Mouse (Mus musculus): ENCODE measurements around the gene Nfib.
A peak's percentile ranks its signal among the peaks of the same experiment; 100 is the strongest.
"Not testable (repeated sequence)": the region's sequence is repeated elsewhere in the genome, so short reads cannot be mapped to it uniquely, and the experiment has no call there.

The Nfib gene

DNA sequence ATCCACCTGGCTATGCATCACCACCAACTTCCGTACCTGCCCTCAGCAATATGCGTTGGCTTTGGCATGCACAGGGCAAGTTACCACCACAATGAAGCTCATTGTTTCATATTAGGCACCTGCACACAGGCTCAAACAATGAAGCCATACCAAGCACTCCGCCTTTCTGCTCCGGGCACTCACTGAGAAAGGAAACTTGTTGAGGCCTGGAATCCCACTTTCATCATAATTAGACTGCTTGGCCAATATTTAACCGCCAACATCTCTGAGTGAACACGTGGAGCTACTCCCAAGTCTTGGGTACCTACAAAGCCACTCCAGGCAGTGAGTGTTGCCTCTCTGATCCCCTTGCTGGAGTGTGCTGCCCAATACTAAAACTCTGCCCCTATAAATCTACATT, 422.0 kb downstream of the Nfib start:
- DNase-seq, result no peak

DNA sequence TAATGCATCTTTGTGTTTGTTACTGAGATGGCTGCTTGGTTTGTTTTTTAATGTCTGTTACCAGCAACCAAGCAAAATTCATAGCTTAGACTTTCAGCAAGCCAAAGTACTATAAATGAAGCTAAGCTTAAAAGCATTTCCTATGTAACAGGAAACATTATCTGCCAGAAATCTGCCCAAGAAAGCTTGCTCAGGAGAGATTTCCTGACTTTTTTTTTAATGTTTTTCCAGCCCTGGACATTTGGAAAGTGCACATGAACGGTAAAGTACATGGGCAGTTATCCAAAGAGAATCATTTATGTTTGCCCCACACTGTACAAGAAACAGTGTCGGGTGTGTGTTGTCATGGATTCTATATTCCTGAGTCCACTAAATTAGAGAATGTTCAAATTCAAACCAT, 429.6 kb downstream of the Nfib start:
- no peak for DNase-seq

DNA sequence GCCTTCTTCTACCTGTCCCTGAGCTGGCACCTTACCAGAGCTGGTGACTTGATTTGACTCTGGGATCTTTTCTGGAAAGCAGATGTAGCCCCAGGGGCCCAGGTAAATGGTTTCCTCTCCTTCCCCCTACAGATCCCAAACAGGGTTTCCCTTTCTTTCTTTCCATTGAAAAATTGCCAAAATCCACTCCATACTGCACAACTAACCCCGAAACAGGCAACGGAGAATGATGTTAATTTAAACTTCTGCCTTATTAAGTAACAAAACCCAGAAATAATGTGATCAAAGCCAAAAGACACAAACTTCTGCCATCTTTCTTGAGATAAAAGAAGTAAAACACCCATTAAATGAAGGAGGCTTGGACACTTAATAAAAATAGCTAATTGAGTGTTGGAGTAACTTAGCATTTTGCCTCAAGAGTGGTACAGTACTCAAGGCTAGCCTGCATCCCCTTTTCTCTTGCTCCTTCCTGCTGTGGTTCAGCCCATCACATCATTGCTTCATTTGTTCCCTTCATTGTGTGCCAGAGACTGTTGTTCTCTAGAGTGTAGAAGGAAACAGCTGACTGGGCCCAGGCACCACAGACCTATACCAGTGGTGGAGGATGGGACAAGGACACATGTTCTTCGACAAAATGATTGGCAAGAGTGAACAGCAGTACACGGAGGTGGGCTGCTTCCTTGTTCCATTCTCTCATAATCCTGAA, 432.3 kb downstream of the Nfib start:
- DNase-seq, result no peak

DNA sequence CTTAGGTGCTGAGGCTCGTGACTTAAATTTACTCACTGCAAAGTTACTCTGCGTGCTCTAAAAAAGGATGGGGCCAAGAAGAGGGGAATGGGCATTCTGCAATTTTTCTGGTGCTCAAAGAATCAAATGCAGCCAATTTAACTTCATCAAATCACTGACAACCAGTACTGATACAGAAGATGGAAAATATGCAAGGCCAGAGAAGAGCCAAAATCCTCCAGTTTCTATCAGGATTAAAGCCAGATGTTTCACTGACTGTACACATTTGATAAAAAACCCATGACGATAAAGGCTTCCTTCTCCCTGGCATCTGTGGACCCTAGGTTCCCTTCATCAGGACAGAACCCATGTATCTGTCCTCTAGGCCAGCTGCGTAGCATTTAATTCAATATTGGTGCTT, 433.5 kb downstream of the Nfib start:
- no peak for DNase-seq

DNA sequence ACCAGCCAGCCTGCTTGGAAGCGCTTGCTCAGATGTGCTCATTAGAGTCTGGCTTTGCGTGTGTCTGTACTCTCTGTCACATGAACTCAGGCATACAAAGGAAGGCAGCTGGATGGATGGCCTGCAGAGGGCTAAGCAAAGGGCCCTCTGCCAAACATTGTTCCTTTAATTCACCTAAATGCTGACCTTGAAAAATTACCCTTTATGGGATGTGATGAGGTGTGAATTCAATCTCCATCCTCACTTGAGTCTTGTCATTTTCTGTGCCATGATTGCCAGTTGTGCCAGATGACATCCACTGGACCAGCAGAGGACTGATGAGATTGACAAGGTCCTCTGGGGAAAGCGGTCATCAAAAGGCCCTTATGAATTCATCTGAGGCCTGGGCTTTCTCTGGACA, 434.0 kb downstream of the Nfib start:
- no peak for DNase-seq

DNA sequence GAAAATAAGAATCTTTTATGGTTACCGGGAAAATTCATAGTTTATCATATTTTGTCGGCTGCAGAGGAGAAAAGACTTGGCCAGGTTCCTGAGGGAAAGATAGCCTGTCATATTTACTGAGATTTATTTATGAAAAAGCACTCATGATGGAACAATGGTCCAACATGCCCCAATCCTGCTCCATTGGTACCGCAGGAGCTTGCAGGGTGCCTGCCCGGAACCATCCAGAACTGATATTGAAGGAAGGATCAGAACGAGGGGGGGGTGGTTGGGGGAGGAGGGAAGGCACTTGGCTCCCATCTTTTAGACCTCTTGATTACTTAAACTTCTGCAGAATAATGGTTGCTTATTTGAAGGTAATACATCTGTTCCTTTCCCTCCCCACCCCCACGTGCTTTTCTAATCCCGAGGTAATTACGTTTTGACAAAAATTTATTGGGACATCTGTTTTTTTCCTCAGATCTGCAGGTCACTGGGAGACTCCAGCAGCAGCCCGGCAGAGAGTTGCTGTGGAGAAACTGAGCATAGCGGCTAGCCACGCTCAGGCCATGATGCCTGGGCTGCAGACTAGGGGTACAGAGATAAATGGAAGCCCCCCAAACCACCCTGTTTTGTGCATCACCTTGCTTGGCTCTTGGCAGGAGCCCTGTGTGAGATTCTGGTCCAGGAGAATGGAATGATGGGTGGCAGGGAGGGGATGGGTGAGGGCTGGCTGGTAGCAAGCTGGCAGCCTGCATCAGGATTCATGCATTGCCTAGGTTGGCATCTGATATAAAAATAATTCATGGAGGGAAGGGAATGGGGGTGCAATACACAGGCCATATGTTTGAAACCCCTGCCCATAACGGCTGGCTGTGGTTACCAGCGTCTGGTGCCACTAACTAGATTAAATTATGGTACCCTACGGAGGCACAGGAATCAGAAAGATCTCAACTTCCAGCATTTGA, 437.4 kb downstream of the Nfib start:
- peak in 1 of 2 experiments; percentile 22 for DNase-seq

DNA sequence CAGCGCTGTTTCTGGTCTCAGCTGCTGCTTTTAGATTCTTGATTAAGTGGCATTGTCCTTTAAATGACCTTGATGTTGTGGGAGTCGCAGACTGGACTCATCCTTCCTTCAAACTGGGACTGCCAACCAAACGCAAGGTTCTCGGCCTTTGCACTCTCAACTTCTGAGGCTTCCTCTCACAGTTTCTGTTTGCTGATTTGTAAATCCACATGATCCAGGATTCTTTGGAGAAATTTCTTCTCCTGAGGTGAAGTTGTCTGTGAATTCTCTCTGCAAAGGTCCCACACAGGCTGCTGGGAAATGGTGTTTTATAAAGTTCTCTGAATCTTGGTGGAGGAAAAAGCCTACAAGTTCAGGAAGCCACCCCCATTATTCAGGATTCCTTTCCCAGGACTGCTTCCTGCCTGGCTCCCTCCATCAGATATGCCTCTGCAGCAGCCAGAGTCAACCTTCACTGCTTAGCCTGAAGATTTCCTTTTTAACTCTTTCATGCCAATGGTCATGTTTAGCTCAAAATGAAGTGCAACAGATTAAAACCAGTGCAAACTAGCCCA, 439.4 kb downstream of the Nfib start:
- no peak for DNase-seq

DNA sequence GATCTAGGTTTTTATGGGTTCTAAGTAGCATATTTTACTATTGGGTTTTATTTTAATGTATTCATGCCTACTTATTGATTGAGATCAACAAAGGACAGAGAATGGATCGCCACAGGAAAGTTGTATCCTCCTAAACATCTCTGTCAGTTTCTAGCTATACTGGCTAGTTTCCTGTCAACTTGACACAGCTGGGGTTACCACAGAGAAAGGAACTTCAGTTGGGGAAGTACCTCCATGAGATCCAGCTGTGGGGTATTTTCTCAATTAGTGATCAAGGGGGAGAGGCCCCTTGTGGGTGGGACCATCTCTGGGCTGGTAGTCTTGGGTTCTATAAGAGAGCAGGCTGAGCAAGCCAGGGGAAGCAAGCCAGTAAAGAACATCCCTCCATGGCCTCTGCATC, 447.0 kb downstream of the Nfib start:
- DNase-seq, result not testable (repeated sequence)

DNA sequence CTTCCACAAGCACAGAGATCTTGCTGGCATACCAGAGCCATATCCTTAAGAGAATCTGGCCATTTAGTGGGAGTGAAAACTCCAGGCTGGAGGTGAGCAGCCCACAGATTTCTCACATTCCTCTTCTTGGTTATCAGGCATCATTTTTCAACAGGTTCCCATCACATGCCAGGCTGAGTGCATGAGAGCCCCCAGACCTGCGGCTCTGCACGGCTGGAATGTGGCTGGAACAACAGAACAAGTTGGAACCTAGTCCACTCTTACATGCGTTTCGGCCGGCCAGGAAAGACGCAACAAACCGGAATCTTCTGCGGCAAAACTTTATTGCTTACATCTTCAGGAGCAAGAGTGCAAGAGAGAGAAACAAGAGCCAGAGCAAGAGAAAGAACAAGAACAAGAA, 453.5 kb downstream of the Nfib start:
- DNase-seq, result no peak

DNA sequence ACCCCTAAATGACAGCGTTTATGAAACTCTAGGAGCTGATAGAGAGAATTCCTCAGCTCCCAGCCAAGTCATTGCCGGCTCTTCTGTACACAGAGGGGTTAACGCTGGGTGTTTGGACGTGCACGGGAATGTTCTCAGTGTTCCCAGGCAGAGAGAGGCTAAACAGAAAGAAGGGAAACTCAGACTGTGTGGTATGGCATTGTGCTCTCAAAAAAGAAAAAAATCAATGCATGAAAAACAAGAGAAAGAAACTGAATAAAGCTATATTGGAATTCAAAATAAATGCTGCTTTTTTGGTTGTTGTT, 455.2 kb downstream of the Nfib start:
- DNase-seq, result no peak

DNA sequence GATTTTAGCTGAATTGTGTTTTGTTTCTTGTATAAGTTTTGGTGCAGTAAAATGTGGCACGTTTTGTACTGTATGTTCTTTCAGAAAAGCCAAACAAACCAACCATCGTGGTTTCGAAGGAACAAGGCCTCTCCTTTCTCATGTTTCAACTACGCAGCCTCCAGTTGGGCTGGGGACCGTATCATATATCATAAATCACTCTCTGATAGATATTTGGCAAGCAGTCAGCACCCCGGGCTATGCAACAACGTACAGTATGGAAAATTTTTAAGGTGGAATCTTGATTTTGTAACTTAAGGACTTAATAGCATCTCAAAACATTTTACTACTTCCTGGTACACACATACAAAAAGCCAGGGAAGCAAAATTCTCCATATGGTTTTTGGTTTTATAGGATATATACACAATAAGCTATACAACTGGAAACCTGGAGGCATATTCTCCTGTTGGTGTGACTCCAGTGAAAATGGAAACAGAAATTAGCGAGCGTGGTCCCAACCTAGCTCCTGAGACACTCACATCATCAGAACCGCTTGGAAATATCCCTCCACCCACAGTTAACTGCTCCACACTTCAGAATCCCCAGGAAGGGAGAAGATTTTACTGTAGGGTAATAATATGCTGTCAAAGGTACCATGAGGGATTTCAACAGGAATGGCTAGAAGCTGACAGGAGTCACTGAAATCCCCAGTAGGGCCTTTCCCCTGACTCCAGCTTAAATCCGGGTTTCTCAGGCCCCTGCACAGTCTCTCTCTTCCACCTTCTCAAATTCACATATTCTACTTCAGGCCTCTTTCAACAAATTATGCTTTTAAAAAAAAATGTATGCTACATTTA, 455.8 kb downstream of the Nfib start:
- no peak for DNase-seq

DNA sequence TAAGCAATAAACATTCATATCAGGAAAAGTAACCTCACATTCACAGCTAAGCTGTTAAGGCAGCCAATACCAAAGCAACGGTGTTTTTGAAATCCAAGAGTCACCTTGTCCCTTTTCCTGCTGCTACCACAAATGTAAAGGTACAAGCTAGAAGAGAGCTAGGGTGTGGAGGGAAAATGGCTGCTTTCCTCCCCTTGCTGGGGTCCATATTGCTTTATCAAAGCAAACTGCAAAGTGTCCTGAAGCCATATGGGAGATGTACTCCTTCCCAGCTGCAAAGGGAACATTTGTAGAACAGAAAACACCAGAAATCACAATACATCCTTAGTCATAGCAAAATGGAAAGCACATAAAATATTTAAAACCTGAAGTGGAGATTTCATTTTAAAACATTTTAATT, 456.6 kb downstream of the Nfib start:
- DNase-seq, result no peak

DNA sequence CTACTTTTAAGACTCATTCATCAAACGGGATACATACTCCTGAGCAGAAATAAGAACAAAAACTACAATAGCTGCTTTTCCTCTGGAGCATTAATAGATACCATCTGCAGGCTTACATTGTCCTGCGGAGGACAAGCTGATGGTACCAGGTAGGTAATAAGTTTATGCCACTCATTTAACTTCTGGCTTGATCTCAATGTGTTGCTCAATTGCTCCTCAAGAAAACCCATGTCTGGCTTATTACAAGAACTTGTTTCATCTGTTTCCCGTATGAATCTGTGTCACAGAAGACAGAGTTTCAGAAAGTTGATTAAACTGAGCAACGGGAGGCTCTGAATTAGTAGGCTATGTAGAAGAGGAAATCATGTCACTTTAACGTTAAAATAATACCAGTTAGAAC, 457.5 kb downstream of the Nfib start:
- no peak for DNase-seq

DNA sequence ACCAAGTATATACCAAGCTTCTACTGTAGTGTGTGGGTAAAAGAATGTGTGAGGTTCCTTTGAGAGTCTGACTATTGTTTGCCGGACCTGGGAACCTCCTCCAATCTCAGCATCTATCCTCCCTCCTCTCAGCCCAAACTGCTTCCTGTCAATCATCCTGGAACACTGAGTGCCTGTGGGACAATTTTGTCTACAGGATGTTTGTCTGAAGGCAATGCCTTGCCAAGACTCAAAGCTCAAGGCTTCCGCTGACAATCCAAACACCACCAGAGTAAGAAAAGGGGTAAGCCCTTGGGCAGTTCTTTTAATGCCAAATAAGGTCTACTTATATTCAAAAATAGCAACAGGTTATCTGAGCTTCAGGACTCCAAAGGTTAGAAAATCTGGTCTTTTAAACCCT, 459.3 kb downstream of the Nfib start:
- no peak for DNase-seq
